Mouse (Mus musculus): ENCODE measurements at regions not wholly inside any gene's neighbourhood (a gene's known extent, or its start where the extent isn't known, plus 50 kb on each side); places are given as distances from the start of the nearest gene placed in this dataset.
A peak's percentile ranks its signal among the peaks of the same experiment; 100 is the strongest.

- TF ChIP-seq CTCF (IDR thresholded peaks at IDR 0.05; ENCODE audit: borderline replicate concordance, extremely low read depth, insufficient read depth, insufficient read length): no peak
- no peak for TF ChIP-seq POLR2A (IDR thresholded peaks at IDR 0.05; ENCODE audit: borderline replicate concordance, extremely low read depth, insufficient read depth, insufficient read length, poor library complexity, severe bottlenecking)
These were observed 881.9 kb upstream of the Gm5150 start for GRCm38 (mm10) chr3:16888132-16888531.

DNA sequence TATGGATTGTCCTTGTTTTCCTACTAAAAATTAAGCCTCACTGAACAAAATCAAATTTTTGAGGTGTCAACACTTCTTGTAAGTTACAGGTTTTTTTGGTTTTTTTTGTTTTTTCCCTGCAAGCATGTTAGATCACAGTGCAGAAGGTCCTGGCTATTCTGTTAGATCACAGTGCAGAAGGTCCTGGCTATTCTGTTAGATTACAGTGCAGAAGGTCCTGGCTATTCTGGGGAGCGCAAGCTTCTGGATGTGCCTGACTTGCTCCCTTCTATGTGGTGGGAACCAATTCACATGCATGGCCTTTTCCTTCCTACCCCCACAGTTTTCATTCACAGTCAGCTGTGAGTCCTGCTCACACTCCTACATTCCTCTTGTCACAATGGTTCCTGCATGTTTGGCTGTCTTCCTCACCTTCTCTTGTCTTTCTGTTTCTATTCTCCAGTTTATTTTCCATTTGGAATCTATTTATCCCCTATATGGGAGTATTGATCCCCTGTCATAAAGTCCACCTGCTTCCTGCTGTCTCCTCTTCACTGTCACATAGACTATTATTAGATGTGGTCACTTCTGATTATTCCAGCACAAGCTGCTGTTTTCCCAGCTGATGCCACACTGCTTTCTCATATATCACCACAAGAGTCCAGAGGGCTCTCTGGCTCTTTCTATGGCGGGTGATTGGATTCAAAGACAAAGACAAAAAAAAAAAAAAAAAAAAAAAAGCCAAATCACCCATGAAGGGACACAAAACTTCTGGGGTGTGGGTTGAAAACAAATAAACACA, 866.3 kb upstream of the Gm5150 start:
- TF ChIP-seq POLR2A (IDR thresholded peaks at IDR 0.05; ENCODE audit: borderline replicate concordance, extremely low read depth, insufficient read depth, insufficient read length, poor library complexity, severe bottlenecking) (no peak), CTCF (IDR thresholded peaks at IDR 0.05; ENCODE audit: borderline replicate concordance, extremely low read depth, insufficient read depth, insufficient read length) (no peak)
- DNase-seq (ENCODE audit: low read depth): peak; percentile 22

More at GRCm38 (mm10) chr3:16888132-16888531, 881.9 kb upstream of the Gm5150 start:
- no peak for DNase-seq (ENCODE audit: low read depth)

GRCm38 (mm10) chr3:16860034-16860433, 853.8 kb upstream of the Gm5150 start:
- DNase-seq (ENCODE audit: low read depth): no peak
- TF ChIP-seq POLR2A (IDR thresholded peaks at IDR 0.05; ENCODE audit: borderline replicate concordance, extremely low read depth, insufficient read depth, insufficient read length, poor library complexity, severe bottlenecking) (no peak), CTCF (IDR thresholded peaks at IDR 0.05; ENCODE audit: borderline replicate concordance, extremely low read depth, insufficient read depth, insufficient read length) (no peak)

DNA sequence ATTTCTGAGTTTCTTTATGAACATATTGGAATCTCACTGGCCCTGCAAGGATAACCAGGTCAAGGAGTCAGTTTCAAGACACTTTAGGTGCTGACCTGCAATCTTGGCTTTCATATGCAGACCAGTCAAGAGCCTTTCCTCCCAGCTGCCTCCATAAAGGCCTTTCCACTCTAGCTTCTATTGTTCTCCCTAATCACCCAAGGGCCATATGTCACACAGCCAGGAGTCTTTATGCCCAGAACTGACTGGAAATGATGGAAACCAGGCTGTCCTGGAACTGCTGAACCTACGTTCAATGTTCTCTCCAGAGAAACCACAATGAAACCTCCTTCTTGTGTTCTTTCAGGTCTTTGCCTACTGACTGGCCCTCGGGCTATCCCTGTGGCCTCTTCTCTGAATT, 852.7 kb upstream of the Gm5150 start:
- TF ChIP-seq CTCF (IDR thresholded peaks at IDR 0.05; ENCODE audit: borderline replicate concordance, extremely low read depth, insufficient read depth, insufficient read length) (no peak), POLR2A (IDR thresholded peaks at IDR 0.05; ENCODE audit: borderline replicate concordance, extremely low read depth, insufficient read depth, insufficient read length, poor library complexity, severe bottlenecking) (no peak)
- DNase-seq (ENCODE audit: low read depth): no peak

DNA sequence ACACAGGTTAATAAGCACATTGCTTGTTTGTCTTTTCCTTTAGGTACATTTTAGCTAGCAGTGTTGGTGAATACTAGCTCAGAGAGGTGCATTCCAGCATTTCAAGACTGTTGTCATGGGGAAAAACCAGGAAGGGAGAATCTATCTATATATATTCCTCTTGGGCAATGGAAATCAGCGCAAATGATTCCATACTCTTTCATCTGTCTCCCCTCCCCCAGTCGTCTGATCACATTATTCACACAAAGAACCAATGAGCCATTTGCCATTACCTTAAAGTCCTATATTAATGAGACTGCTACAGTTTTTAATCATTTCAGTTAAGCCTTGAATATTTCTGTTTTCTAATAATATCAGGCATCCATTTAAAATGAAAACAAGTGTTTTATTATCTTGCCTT, 849.0 kb upstream of the Gm5150 start:
- no peak for TF ChIP-seq POLR2A (IDR thresholded peaks at IDR 0.05; ENCODE audit: borderline replicate concordance, extremely low read depth, insufficient read depth, insufficient read length, poor library complexity, severe bottlenecking)
- TF ChIP-seq CTCF (IDR thresholded peaks at IDR 0.05; ENCODE audit: borderline replicate concordance, extremely low read depth, insufficient read depth, insufficient read length): no peak
- DNase-seq (ENCODE audit: low read depth): peak; percentile 66

- TF ChIP-seq CTCF (IDR thresholded peaks at IDR 0.05; ENCODE audit: borderline replicate concordance, extremely low read depth, insufficient read depth, insufficient read length): peak; percentile 39; the same call in 1 of the 2 replicates
- no peak for TF ChIP-seq POLR2A (IDR thresholded peaks at IDR 0.05; ENCODE audit: borderline replicate concordance, extremely low read depth, insufficient read depth, insufficient read length, poor library complexity, severe bottlenecking)
- peak; percentile 85 for DNase-seq (ENCODE audit: low read depth)
These were observed 847.8 kb upstream of the Gm5150 start for GRCm38 (mm10) chr3:16853992-16854391.

DNA sequence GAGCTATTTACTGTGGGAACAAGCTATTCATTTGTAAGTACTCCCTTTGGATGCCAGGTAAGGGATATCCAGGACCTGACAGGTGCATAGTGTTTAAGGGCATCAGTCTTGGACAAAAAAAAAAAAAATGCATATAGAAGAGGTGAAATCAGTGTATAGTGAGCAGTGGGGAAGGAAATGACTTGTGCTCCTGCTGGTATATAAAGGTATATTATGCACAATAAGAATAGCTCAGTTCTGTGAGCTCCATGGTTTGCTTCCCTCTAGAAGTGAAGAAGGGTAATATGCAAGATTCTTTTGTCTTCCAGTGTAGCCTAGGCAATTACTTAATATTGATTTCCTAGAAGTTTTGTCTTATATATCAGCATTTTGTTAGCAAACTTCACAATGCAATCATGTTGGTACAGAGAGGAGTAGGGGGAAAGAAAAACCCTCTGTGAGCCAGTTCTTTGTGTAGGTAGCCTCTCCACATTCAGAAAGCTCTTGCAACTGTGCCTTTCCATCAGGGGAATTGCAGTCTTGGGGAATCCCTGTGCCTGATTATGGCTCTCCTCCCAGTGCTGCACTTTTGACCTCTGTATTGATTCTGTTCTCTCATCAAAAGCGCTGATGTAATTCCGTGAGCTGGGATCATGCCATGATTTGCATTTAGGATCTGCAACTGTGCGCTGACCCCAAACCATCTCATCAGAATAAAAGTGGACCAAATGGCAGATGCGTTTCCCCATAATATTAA, 840.7 kb upstream of the Gm5150 start:
- peak; percentile 57 for DNase-seq (ENCODE audit: low read depth)
- TF ChIP-seq POLR2A (IDR thresholded peaks at IDR 0.05; ENCODE audit: borderline replicate concordance, extremely low read depth, insufficient read depth, insufficient read length, poor library complexity, severe bottlenecking) (no peak), CTCF (IDR thresholded peaks at IDR 0.05; ENCODE audit: borderline replicate concordance, extremely low read depth, insufficient read depth, insufficient read length) (no peak)

DNA sequence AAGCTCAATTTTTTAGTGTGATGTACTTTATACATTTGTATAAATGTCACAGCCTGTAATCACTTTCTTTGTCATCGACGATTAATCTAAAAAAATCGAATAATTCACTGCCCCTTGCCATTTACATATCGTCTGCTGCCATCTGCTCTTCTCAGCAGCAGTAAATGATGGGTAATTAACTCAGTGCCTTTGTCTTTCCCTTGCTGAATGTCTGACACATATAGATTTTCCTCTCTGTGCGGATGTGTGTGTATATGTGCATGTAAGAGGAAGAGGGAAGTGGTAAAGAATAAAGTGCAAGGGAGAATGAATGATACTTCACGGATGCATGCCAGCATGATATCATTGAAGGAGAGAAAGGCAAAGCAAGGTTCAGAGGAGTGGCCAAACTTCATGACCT, 814.3 kb upstream of the Gm5150 start:
- DNase-seq (ENCODE audit: low read depth): peak; percentile 88
- TF ChIP-seq POLR2A (IDR thresholded peaks at IDR 0.05; ENCODE audit: borderline replicate concordance, extremely low read depth, insufficient read depth, insufficient read length, poor library complexity, severe bottlenecking) (no peak), CTCF (IDR thresholded peaks at IDR 0.05; ENCODE audit: borderline replicate concordance, extremely low read depth, insufficient read depth, insufficient read length) (no peak)

DNA sequence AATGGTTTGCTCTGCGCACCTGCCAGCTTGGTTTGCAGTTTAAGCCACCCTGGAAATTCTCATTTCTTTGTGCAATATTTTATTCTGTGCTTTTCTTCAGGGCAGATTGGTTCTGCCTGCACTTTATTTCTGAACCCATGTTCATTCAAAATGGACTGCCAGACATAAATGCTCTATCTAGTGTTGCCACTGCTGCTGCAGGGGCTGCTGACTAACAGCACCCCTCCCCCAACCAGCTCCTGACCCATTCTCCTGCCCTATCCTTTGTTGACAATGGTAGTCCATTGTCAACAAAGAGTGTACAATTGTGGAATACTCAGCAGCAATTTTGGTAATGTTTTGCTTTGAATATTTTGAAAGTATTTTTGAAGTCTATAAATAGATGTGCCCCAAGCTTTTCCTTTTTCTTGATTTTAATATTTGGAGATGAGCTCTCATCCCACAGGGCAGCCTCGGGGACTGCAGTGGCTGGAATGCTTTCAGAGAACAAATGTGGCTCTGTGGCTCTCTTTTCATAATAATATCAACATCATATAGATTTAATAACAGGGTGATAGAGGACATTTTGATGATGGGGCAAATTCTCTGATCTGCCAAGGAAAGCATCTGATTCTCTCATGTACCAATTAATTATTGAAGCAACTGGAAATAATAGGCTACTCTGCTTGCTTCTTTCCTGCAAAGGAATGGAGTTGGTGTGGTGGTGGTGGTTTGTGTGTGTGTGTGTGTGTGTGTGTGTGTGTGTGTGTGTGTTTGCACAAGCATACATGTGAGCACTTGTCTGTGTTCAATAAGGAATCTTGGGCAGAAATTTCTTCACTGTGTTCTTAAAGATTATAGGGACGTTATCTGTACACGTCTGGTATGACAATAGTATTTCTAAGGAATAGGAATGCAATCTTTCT, 813.2 kb upstream of the Gm5150 start:
- DNase-seq (ENCODE audit: low read depth): peak; percentile 85
- TF ChIP-seq CTCF (IDR thresholded peaks at IDR 0.05; ENCODE audit: borderline replicate concordance, extremely low read depth, insufficient read depth, insufficient read length) (no peak), POLR2A (IDR thresholded peaks at IDR 0.05; ENCODE audit: borderline replicate concordance, extremely low read depth, insufficient read depth, insufficient read length, poor library complexity, severe bottlenecking) (no peak)

DNA sequence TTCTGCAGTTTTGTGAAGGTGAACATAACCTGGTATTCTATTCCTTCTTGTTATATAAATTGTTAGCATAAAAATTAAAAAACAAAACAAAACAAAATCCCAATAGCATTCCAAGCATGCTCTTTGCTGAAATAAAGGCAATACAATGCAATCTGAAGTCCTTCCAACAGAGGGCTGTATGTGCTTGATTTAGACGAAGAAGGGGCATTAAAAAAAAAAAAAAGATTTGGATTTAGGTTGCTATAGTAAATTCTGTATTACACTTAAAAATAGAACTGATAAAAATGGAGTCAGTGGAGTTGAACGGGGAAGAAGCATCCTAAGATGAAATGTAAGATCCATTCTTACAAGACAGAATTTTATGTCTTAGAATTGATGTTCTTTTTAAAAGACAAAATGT, 810.6 kb upstream of the Gm5150 start:
- peak; percentile 90 for DNase-seq (ENCODE audit: low read depth)
- TF ChIP-seq CTCF (IDR thresholded peaks at IDR 0.05; ENCODE audit: borderline replicate concordance, extremely low read depth, insufficient read depth, insufficient read length) (no peak), POLR2A (IDR thresholded peaks at IDR 0.05; ENCODE audit: borderline replicate concordance, extremely low read depth, insufficient read depth, insufficient read length, poor library complexity, severe bottlenecking) (no peak)

DNA sequence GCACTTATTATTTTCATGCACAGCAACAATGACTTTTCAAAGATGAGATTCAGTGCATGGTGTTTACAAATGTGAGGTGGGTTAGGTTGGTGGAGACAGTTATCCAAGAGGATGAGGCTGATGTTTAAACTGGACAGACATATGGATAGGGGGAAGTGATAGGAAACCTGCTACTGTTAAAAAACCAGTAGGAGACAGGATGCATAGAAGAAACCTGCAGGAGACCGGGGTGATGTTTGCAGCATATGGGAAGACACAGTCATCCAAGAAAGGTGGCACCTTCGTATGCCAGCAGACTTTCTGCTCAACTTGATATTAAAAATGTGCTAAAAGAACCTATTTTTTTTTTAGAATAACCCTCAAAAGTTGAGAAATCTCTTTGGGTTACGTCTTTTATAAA, 809.9 kb upstream of the Gm5150 start:
- no peak for TF ChIP-seq POLR2A (IDR thresholded peaks at IDR 0.05; ENCODE audit: borderline replicate concordance, extremely low read depth, insufficient read depth, insufficient read length, poor library complexity, severe bottlenecking)
- TF ChIP-seq CTCF (IDR thresholded peaks at IDR 0.05; ENCODE audit: borderline replicate concordance, extremely low read depth, insufficient read depth, insufficient read length): no peak
- DNase-seq (ENCODE audit: low read depth): peak; percentile 41
